Mouse (Mus musculus): ENCODE measurements around the gene Gm14226. TPM values are rescaled to one million over a fixed set of nuclear protein-coding genes. Genes with fewer than 3 reads are reported as not detected.

Gene Gm14226
- total and polyA plus RNA-seq, 3 experiments: 0.16 to 0.20 (median 0.16) TPM

DNA sequence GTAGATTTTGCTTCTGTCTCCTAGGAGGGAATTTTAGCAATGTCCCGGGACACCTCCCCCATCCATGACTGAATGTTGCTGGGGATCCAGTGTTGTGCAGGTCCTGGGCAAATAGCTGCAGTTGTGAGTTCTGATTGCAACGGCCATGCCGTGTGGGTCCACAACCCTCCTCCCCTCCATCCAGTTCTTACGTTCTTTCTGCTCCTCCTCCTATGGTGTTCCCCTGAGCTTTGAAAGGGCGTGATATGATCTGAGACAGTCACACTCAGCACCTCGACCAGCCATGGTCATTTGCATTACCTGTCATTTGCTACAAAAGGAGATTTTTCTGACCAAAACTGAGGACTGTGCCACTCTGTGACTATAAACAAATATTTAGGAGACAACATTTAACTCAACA, 57.6 kb downstream of the Gm14226 start:
- no peak for TF ChIP-seq EP300 (IDR thresholded peaks at IDR 0.05; ENCODE audit: insufficient read depth, low read depth, low read length)
- no peak for TF ChIP-seq POLR2A (IDR thresholded peaks at IDR 0.05; ENCODE audit: insufficient read depth, low read depth, low read length)
- no peak for TF ChIP-seq CTCF (IDR thresholded peaks at IDR 0.05)
- Histone ChIP-seq H3K36me3 (ENCODE audit: control insufficient read depth, insufficient read depth, low read length) (no peaks in the 10 kb centered on the region), H3K27me3 (ENCODE audit: control insufficient read depth, insufficient read depth, low read length) (no peaks in the 10 kb centered on the region), H3K79me2 (replicated peaks; ENCODE audit: control insufficient read depth, insufficient read depth, low read length) (no peaks in the 10 kb centered on the region), H3K4me1 (ENCODE audit: control insufficient read depth, insufficient read depth, low read length) (peaks cover 6% of the 10 kb centered on the region), H3K4me3 (no peak overlapping the region), H3K9ac (ENCODE audit: low read depth, low read length) (no peak overlapping the region), H3K27ac (no peak overlapping the region)
- no peak for DNase-seq
- intact Hi-C loops (cut with DNase I): loop anchor here (2.0 to 10.0 kb wide), 2 partner anchors 27 to 181 kb away; partner anchors contain the start of gene Eif2s2
- WGBS: 86% methylated on average over 6 of the region's 6 CpGs

Other genes starting within 250 kb of the Gm14226 start
- not detected for gene Gm14214, start 248.2 kb upstream of the Gm14226 start, total RNA-seq (2021)
- not detected in 2 replicates for gene Gm14214, start 248.2 kb upstream of the Gm14226 start, polyA plus RNA-seq (2012; rRNA removed)
- 10 to 100 TPM; 83.4 to 92.7 TPM for gene Raly, start 227.2 kb upstream of the Gm14226 start, total RNA-seq (2021)
- 89.8 and 112 TPM in 2 replicates for gene Raly, start 227.2 kb upstream of the Gm14226 start, polyA plus RNA-seq (2012; rRNA removed)
- gene a, start 226.9 kb upstream of the Gm14226 start, total RNA-seq (2021): not detected
- not detected in 2 replicates for gene a, start 226.9 kb upstream of the Gm14226 start, polyA plus RNA-seq (2012; rRNA removed)
- 10 to 100 TPM; 49.0 to 56.6 TPM for gene Eif2s2, start 125.3 kb upstream of the Gm14226 start, total RNA-seq (2021)
- 12.0 and 22.1 TPM in 2 replicates for gene Eif2s2, start 125.3 kb upstream of the Gm14226 start, polyA plus RNA-seq (2012; rRNA removed)
- gene Ahcy, start 56.2 kb downstream of the Gm14226 start, total RNA-seq (2021): 10 to 100 TPM; 10.5 to 14.0 TPM
- gene Ahcy, start 56.2 kb downstream of the Gm14226 start, polyA plus RNA-seq (2012; rRNA removed): 22.5 and 30.8 TPM in 2 replicates
- 10 to 100 TPM; 26.4 to 26.8 TPM for gene Itch, start 115.2 kb downstream of the Gm14226 start, total RNA-seq (2021)
- 6.9 and 10.5 TPM in 2 replicates for gene Itch, start 115.2 kb downstream of the Gm14226 start, polyA plus RNA-seq (2012; rRNA removed)
- 100 to 1,000 TPM; 163 to 165 TPM for gene Dynlrb1, start 218.3 kb downstream of the Gm14226 start, total RNA-seq (2021)
- 359 and 543 TPM in 2 replicates for gene Dynlrb1, start 218.3 kb downstream of the Gm14226 start, polyA plus RNA-seq (2012; rRNA removed)

All from heart, adult 2 months (tissue).